In the genomic region with DNA sequence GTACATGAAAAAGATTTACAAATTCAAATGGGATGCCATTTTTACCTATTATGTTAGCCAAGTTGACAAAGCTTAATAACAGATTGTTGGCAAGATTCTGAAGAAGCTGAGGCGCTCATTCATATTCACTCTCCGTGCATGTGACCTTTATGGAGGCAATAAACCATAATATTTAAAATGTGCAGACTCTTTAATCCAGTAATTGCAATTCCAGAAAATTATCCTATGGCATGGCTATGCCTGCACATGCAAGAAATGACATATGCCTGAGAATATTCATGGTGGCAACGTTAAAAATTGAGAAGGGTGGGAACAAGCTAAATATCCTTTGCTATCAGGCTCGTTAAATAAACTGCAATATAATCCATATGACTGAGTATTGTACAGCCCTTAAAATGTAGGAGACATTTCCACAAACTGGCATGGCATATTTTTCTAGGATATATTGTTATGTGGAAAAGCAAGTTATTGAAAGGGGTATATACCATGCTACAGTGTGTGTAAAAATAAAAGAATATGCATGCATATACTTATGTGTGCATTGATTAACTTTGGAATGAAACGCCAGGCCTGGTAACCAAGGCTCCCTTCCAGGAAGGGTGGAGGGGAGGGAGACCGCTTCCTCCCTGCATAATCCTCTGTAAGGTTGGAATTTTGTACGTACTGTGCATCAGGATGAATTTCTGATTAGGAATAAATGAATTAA, we compare ENCODE assay signal across 23 mouse cellular contexts. TPM values are rescaled to one million over a fixed set of nuclear protein-coding genes. Genes with fewer than 3 reads are reported as not detected.
"Had no signal": no experiment of that assay in that cellular context is flagged by ENCODE, and none has a peak within 500 bp of the region (broad histone marks: within the 10 kb centered on the region; RNA-seq: fewer than 3 reads in every experiment).

No protein-coding gene starts in this region.

- H3K4me3 ChIP-seq: left cerebral cortex, adult 2 months; limb, embryonic 12.5 days; limb, embryonic 15.5 days; midbrain, embryonic 12.5 days; midbrain, embryonic 15.5 days; neural tube, embryonic 12.5 days; neural tube, embryonic 15.5 days; stomach, embryonic 15.5 days had no signal

- H3K4me2 ChIP-seq: limb, embryonic 12.5 days; limb, embryonic 15.5 days; liver, embryonic 11.5 days; lung, embryonic 14.5 days; midbrain, embryonic 12.5 days; midbrain, embryonic 15.5 days; neural tube, embryonic 12.5 days; neural tube, embryonic 15.5 days; stomach, embryonic 15.5 days had no signal

- H3K9ac ChIP-seq: limb, embryonic 12.5 days; limb, embryonic 15.5 days; liver, embryonic 14.5 days; liver, postnatal 0 days; lung, embryonic 14.5 days; midbrain, embryonic 12.5 days; midbrain, embryonic 15.5 days; neural tube, embryonic 12.5 days; neural tube, embryonic 15.5 days; stomach, embryonic 15.5 days had no signal

- H3K27ac ChIP-seq: left cerebral cortex, adult 2 months; limb, embryonic 12.5 days; limb, embryonic 15.5 days; liver, embryonic 14.5 days; macrophage; midbrain, embryonic 12.5 days; midbrain, embryonic 15.5 days; neural tube, embryonic 12.5 days; neural tube, embryonic 15.5 days; stomach, embryonic 15.5 days had no signal

- ATAC-seq: liver, postnatal 0 days; lung, postnatal 0 days; midbrain, embryonic 15.5 days had no signal

- H3K36me3 ChIP-seq: limb, embryonic 12.5 days; limb, embryonic 15.5 days; midbrain, embryonic 12.5 days; midbrain, embryonic 15.5 days; neural tube, embryonic 12.5 days; neural tube, embryonic 15.5 days; stomach, embryonic 15.5 days had no signal

- H3K9me3 ChIP-seq: limb, embryonic 12.5 days; limb, embryonic 15.5 days; midbrain, embryonic 12.5 days; midbrain, embryonic 15.5 days; neural tube, embryonic 12.5 days; neural tube, embryonic 15.5 days; stomach, embryonic 15.5 days had no signal

- DNase-seq: kidney, adult 9 months; kidney, postnatal 14 days; kidney, postnatal 4 days; layer of hippocampus, adult 9-11 months; liver, postnatal 0 days; lung, embryonic 14.5 days; right cerebral cortex, adult 18-20 months; right cerebral cortex, postnatal 14 days; spleen, adult 18-20 months; thymus, postnatal 25 days had no signal

- H3K4me1 ChIP-seq: limb, embryonic 12.5 days; limb, embryonic 15.5 days; midbrain, embryonic 12.5 days; midbrain, embryonic 15.5 days; neural tube, embryonic 12.5 days; stomach, embryonic 15.5 days had no signal

- H3K27me3 ChIP-seq: limb, embryonic 12.5 days; limb, embryonic 15.5 days; midbrain, embryonic 12.5 days; midbrain, embryonic 15.5 days; neural tube, embryonic 12.5 days; neural tube, embryonic 15.5 days; stomach, embryonic 15.5 days had no signal

RNA-seq across cellular contexts. Expression of gene Ntrk3, which starts 16.1 kb away (rescaled TPM):
- total RNA-seq: megakaryocyte, adult 5-6 weeks had no signal
- polyA plus RNA-seq: macrophage had no signal
